Mouse (Mus musculus): Measurements from ENCODE around the gene Fdxacb1. TPM values are rescaled to one million over a fixed set of nuclear protein-coding genes. Genes with fewer than 3 reads are reported as not detected.

Fdxacb1 gene
- polyA plus RNA-seq, 1 experiment from 2014 or later: 8.2 TPM

- no peak overlapping the region for H3K27ac ChIP-seq (replicated peaks)
- no peaks in the 10 kb centered on the region for H3K36me3 ChIP-seq
- 44% methylated on average over 4 of the region's 4 CpGs for WGBS
- H3K4me2 ChIP-seq: no peak overlapping the region
- H3K9me3 ChIP-seq: no peaks in the 10 kb centered on the region
- peaks cover 37% of the 10 kb centered on the region for H3K4me1 ChIP-seq
- no peak overlapping the region for H3K4me3 ChIP-seq
- H3K9ac ChIP-seq: 0 out of 2 replicates have a peak overlapping the region, but pooled peaks have one; percentile 19
- H3K27me3 ChIP-seq (replicated peaks): no peaks in the 10 kb centered on the region
- ATAC-seq (ENCODE audit: extremely low read depth, insufficient number of reproducible peaks, low FRiP score, low TSS enrichment): no peak
Observed at GRCm38 (mm10) chr9:50729600-50729999, 38.4 kb upstream of the Fdxacb1 start.

- no peak for ATAC-seq (ENCODE audit: extremely low read depth, insufficient number of reproducible peaks, low FRiP score, low TSS enrichment)
- no peaks in the 10 kb centered on the region for H3K9me3 ChIP-seq
- no peaks in the 10 kb centered on the region for H3K36me3 ChIP-seq
- H3K4me1 ChIP-seq: peaks cover 11% of the 10 kb centered on the region
- no peak overlapping the region for H3K27ac ChIP-seq (replicated peaks)
- 27% methylated on average over 4 of the region's 4 CpGs for WGBS
- no peak overlapping the region for H3K4me2 ChIP-seq
- H3K27me3 ChIP-seq (replicated peaks): no peaks in the 10 kb centered on the region
- H3K9ac ChIP-seq: no peak overlapping the region
- no peak overlapping the region for H3K4me3 ChIP-seq
Observed at GRCm38 (mm10) chr9:50732560-50732959, 35.5 kb upstream of the Fdxacb1 start.

GRCm38 (mm10) chr9:50734989-50735388 is 33.0 kb upstream of the Fdxacb1 start:
- H3K9ac ChIP-seq: no peak overlapping the region
- 2% methylated on average over 9 of the region's 9 CpGs for WGBS
- no peak overlapping the region for H3K27ac ChIP-seq (replicated peaks)
- no peaks in the 10 kb centered on the region for H3K27me3 ChIP-seq (replicated peaks)
- no peaks in the 10 kb centered on the region for H3K9me3 ChIP-seq
- H3K4me1 ChIP-seq: peaks cover 17% of the 10 kb centered on the region
- no peaks in the 10 kb centered on the region for H3K36me3 ChIP-seq
- no peak for ATAC-seq (ENCODE audit: extremely low read depth, insufficient number of reproducible peaks, low FRiP score, low TSS enrichment)
- no peak overlapping the region for H3K4me3 ChIP-seq
- H3K4me2 ChIP-seq: peak overlapping the region; percentile 40; the same call in 1 of the 2 replicates

- ATAC-seq (ENCODE audit: extremely low read depth, insufficient number of reproducible peaks, low FRiP score, low TSS enrichment): peak; percentile 90
- H3K9ac ChIP-seq: peak within 1 kb of the TSS; percentile 45; the same call in 1 of the 2 replicates
- peak within 1 kb of the TSS; percentile 44 for H3K4me3 ChIP-seq
- H3K36me3 ChIP-seq: 0 out of 2 replicates have a peak, but pooled peaks cover 3% of the 10 kb centered on the region
- 11% methylated on average over 36 of the region's 36 CpGs for WGBS
- H3K27ac ChIP-seq (replicated peaks): peak within 1 kb of the TSS; percentile 63
- H3K4me2 ChIP-seq: peak within 1 kb of the TSS; percentile 71
- H3K27me3 ChIP-seq (replicated peaks): no peaks in the 10 kb centered on the region
- peaks cover 30% of the 10 kb centered on the region for H3K4me1 ChIP-seq
- no peaks in the 10 kb centered on the region for H3K9me3 ChIP-seq
Observed at GRCm38 (mm10) chr9:50738914-50739870, 28.8 kb upstream of the Fdxacb1 start, which contains the start of gene Dixdc1. Gene Dixdc1, minus strand, starts transcription at chr9:50739517.

GRCm38 (mm10) chr9:50740867-50741784 is 26.9 kb upstream of the Fdxacb1 start:
- Histone ChIP-seq H3K27me3 (replicated peaks) (no peaks in the 10 kb centered on the region), H3K27ac (replicated peaks) (no peak overlapping the region)

GRCm38 (mm10) chr9:50742261-50742660 is 25.8 kb upstream of the Fdxacb1 start:
- ATAC-seq (ENCODE audit: extremely low read depth, insufficient number of reproducible peaks, low FRiP score, low TSS enrichment): no peak
- 75% methylated on average over 3 of the region's 3 CpGs for WGBS
- Histone ChIP-seq H3K4me2 (no peak overlapping the region), H3K9ac (no peak overlapping the region), H3K36me3 (0 out of 2 replicates have a peak, but pooled peaks cover 3% of the 10 kb centered on the region), H3K4me3 (no peak overlapping the region), H3K27me3 (replicated peaks) (no peaks in the 10 kb centered on the region), H3K4me1 (peaks cover 47% of the 10 kb centered on the region), H3K27ac (replicated peaks) (peak overlapping the region; percentile 21; the same call in 1 of the 2 replicates), H3K9me3 (no peaks in the 10 kb centered on the region)

More at GRCm38 (mm10) chr9:50740867-50741784, 26.9 kb upstream of the Fdxacb1 start:
- H3K4me1 ChIP-seq: peaks cover 36% of the 10 kb centered on the region
- ATAC-seq (ENCODE audit: extremely low read depth, insufficient number of reproducible peaks, low FRiP score, low TSS enrichment): no peak
- H3K36me3 ChIP-seq: 0 out of 2 replicates have a peak, but pooled peaks cover 3% of the 10 kb centered on the region
- H3K4me2 ChIP-seq: no peak overlapping the region
- no peak overlapping the region for H3K9ac ChIP-seq
- no peaks in the 10 kb centered on the region for H3K9me3 ChIP-seq
- 78% methylated on average over 14 of the region's 14 CpGs for WGBS
- H3K4me3 ChIP-seq: no peak overlapping the region

GRCm38 (mm10) chr9:50742744-50743143 is 25.3 kb upstream of the Fdxacb1 start:
- Histone ChIP-seq H3K9ac (no peak overlapping the region), H3K27me3 (replicated peaks) (no peaks in the 10 kb centered on the region), H3K4me1 (peaks cover 52% of the 10 kb centered on the region), H3K27ac (replicated peaks) (0 out of 2 replicates have a peak overlapping the region, but pooled peaks have one; percentile 22), H3K4me2 (no peak overlapping the region), H3K9me3 (no peaks in the 10 kb centered on the region), H3K36me3 (0 out of 2 replicates have a peak, but pooled peaks cover 3% of the 10 kb centered on the region), H3K4me3 (no peak overlapping the region)
- ATAC-seq (ENCODE audit: extremely low read depth, insufficient number of reproducible peaks, low FRiP score, low TSS enrichment): no peak
- 60% methylated on average over 2 of the region's 2 CpGs for WGBS

GRCm38 (mm10) chr9:50745806-50746205 is 22.2 kb upstream of the Fdxacb1 start:
- Histone ChIP-seq H3K27ac (replicated peaks) (peak overlapping the region; percentile 85), H3K4me1 (peaks cover 61% of the 10 kb centered on the region), H3K4me3 (peak overlapping the region; percentile 62), H3K27me3 (replicated peaks) (no peaks in the 10 kb centered on the region), H3K36me3 (0 out of 2 replicates have a peak, but pooled peaks cover 3% of the 10 kb centered on the region), H3K9me3 (no peaks in the 10 kb centered on the region), H3K4me2 (peak overlapping the region; percentile 75), H3K9ac (peak overlapping the region; percentile 83)
- ATAC-seq (ENCODE audit: extremely low read depth, insufficient number of reproducible peaks, low FRiP score, low TSS enrichment): no peak
- 12% methylated on average over 7 of the region's 7 CpGs for WGBS

- no peaks in the 10 kb centered on the region for H3K9me3 ChIP-seq
- peak within 1 kb of the TSS; percentile 62 for H3K4me3 ChIP-seq
- WGBS: 2% methylated on average over 19 of the region's 19 CpGs
- 0 out of 2 replicates have a peak, but pooled peaks cover 3% of the 10 kb centered on the region for H3K36me3 ChIP-seq
- no peak for ATAC-seq (ENCODE audit: extremely low read depth, insufficient number of reproducible peaks, low FRiP score, low TSS enrichment)
- H3K27ac ChIP-seq (replicated peaks): peak within 1 kb of the TSS; percentile 85
- H3K4me2 ChIP-seq: peak within 1 kb of the TSS; percentile 75
- peaks cover 65% of the 10 kb centered on the region for H3K4me1 ChIP-seq
- no peaks in the 10 kb centered on the region for H3K27me3 ChIP-seq (replicated peaks)
- H3K9ac ChIP-seq: peak within 1 kb of the TSS; percentile 83
Observed at GRCm38 (mm10) chr9:50746214-50746677, 21.8 kb upstream of the Fdxacb1 start, which contains the start of gene 2310030G06Rik. Gene 2310030G06Rik, minus strand, starts transcription at chr9:50746536.

GRCm38 (mm10) chr9:50750706-50751105 is 17.3 kb upstream of the Fdxacb1 start:
- peak overlapping the region; percentile 100 for H3K27ac ChIP-seq (replicated peaks)
- peak overlapping the region; percentile 66 for H3K4me3 ChIP-seq
- ATAC-seq (ENCODE audit: extremely low read depth, insufficient number of reproducible peaks, low FRiP score, low TSS enrichment): no peak
- peak overlapping the region; percentile 91 for H3K9ac ChIP-seq
- H3K36me3 ChIP-seq: peaks cover 16% of the 10 kb centered on the region
- peaks cover 84% of the 10 kb centered on the region for H3K4me1 ChIP-seq
- peak overlapping the region; percentile 80 for H3K4me2 ChIP-seq
- no peaks in the 10 kb centered on the region for H3K9me3 ChIP-seq
- WGBS: 40% methylated on average over 6 of the region's 6 CpGs
- H3K27me3 ChIP-seq (replicated peaks): no peaks in the 10 kb centered on the region

Data from heart, embryonic 13.5 days (tissue).